Mouse (Mus musculus) CH12.LX (cell line): ENCODE measurements around the gene Atxn7l3. TPM values are rescaled to one million over a fixed set of nuclear protein-coding genes. Genes with fewer than 3 reads are reported as not detected.
A peak's percentile ranks its signal among the peaks of the same experiment; 100 is the strongest.

Source experiments
- DNase-seq: peaks from one replicate; pipeline ENCODE4 v3.0.0-alpha.2; 2013; ENCODE audit errors: extremely low read depth
- H3K27ac ChIP-seq: 2 replicates; pipeline ENCODE4 v1.5.1; 2012; ENCODE audit warnings: low read depth, mild to moderate bottlenecking, control low read depth, moderate library complexity; ENCODE audit not compliant: insufficient read depth
- H3K27me3 ChIP-seq: replicated peaks from 2 replicates; pipeline ENCODE3; 2012; ENCODE audit warnings: inconsistent platforms
- H3K36me3 ChIP-seq, 2 experiments: replicated peaks in 1 of 2; 2 replicates each; pipeline versions ENCODE3 to v1.6.1; 2012; ENCODE audit warnings: inconsistent platforms in 1 of 2, low read length in 1 of 2, mild to moderate bottlenecking in 1 of 2, mixed read lengths in 1 of 2, moderate library complexity in 1 of 2; ENCODE audit not compliant: control insufficient read depth in 1 of 2, insufficient read depth in 1 of 2
- H3K4me1 ChIP-seq, 2 experiments: 2 replicates each; pipeline ENCODE4 v1.6.1; 2012; ENCODE audit warnings: inconsistent platforms in 1 of 2, moderate library complexity in 1 of 2; ENCODE audit not compliant: insufficient read depth in 2 of 2, control insufficient read depth in 1 of 2
- H3K4me2 ChIP-seq: 2 replicates; pipeline ENCODE4 v1.6.1; 2012; ENCODE audit warnings: low read depth, mild to moderate bottlenecking, control low read depth; ENCODE audit not compliant: poor library complexity, insufficient read depth, severe bottlenecking
- H3K4me3 ChIP-seq, 3 experiments: fragments of 150-350 bp in 1 of 3; sonication (generic) in 1 of 3; replicated peaks in 1 of 3; 2 replicates each; pipeline versions ENCODE3 to v1.5.1; 2011 to 2012; ENCODE audit warnings: low read depth in 2 of 3, low read length in 2 of 3, mild to moderate bottlenecking in 2 of 3, moderate library complexity in 2 of 3, control low read depth in 1 of 3, improper control_type of control experiment in 1 of 3, inconsistent platforms in 1 of 3, mixed read lengths in 1 of 3; ENCODE audit not compliant: poor library complexity in 1 of 3
- H3K79me2 ChIP-seq: replicated peaks from 2 replicates; pipeline ENCODE4 v1.6.1; 2012; ENCODE audit warnings: mild to moderate bottlenecking, moderate library complexity; ENCODE audit not compliant: control insufficient read depth, poor library complexity, insufficient read depth, severe bottlenecking; ENCODE audit errors: extremely low read depth
- H3K9ac ChIP-seq: 2 replicates; pipeline ENCODE4 v1.6.1; 2012; ENCODE audit warnings: low read depth, mild to moderate bottlenecking, control low read depth, moderate library complexity; ENCODE audit not compliant: insufficient read depth
- H3K9me3 ChIP-seq: replicated peaks from 2 replicates; pipeline ENCODE3; 2012; ENCODE audit warnings: low read length, inconsistent platforms, mixed read lengths
- BHLHE40 ChIP-seq: IDR thresholded peaks from 2 replicates; pipeline ENCODE4 v1.6.1; 2011; ENCODE audit warnings: mild to moderate bottlenecking, low read depth, low read length, improper control_type of control experiment
- CHD2 ChIP-seq: IDR thresholded peaks from 2 replicates; pipeline ENCODE4 v1.6.1; 2011; ENCODE audit warnings: low read length, improper control_type of control experiment
- E2F4 ChIP-seq: IDR thresholded peaks from 2 replicates; pipeline ENCODE4 v1.6.1; 2011; ENCODE audit warnings: low read depth, low read length, improper control_type of control experiment; ENCODE audit not compliant: insufficient replicate concordance
- ETS1 ChIP-seq: conservative IDR thresholded peaks from 2 replicates; pipeline ENCODE4 v1.6.1; 2012; ENCODE audit warnings: low read depth, mild to moderate bottlenecking, inconsistent platforms, low read length, improper control_type of control experiment, moderate library complexity
- GABPA ChIP-seq: IDR thresholded peaks from 2 replicates; pipeline ENCODE4 v1.6.1; 2012; ENCODE audit warnings: low read depth, low read length, improper control_type of control experiment, inconsistent platforms; ENCODE audit not compliant: insufficient replicate concordance
- HCFC1 ChIP-seq: IDR thresholded peaks from 2 replicates; pipeline ENCODE4 v1.6.1; 2012; ENCODE audit warnings: low read depth, mild to moderate bottlenecking, inconsistent platforms, low read length, improper control_type of control experiment
- JUN ChIP-seq: IDR thresholded peaks from 2 replicates; pipeline ENCODE4 v1.6.1; 2011; ENCODE audit warnings: low read depth, mild to moderate bottlenecking, low read length, improper control_type of control experiment, moderate library complexity; ENCODE audit not compliant: insufficient read depth
- MAX ChIP-seq: IDR thresholded peaks from 2 replicates; pipeline ENCODE4 v1.6.1; 2011; ENCODE audit warnings: low read length, improper control_type of control experiment
- MAZ ChIP-seq: IDR thresholded peaks from 2 replicates; pipeline ENCODE4 v1.6.1; 2012; ENCODE audit warnings: low read depth, mild to moderate bottlenecking, inconsistent platforms, low read length, improper control_type of control experiment, moderate library complexity
- MEF2A ChIP-seq: IDR thresholded peaks from 2 replicates; pipeline ENCODE4 v1.6.1; 2014; ENCODE audit warnings: low read depth, mild to moderate bottlenecking, inconsistent platforms, low read length, improper control_type of control experiment, borderline replicate concordance
- NELFE ChIP-seq: IDR thresholded peaks from 2 replicates; pipeline ENCODE4 v1.6.1; 2011; ENCODE audit warnings: low read depth, low read length, improper control_type of control experiment
- POLR2A ChIP-seq: IDR thresholded peaks from 2 replicates; pipeline ENCODE4 v1.6.1; 2011; ENCODE audit warnings: low read depth, mild to moderate bottlenecking, improper control_type of control experiment, low read length
- POLR2AphosphoS2 ChIP-seq: IDR thresholded peaks from 2 replicates; pipeline ENCODE4 v1.6.1; 2011; ENCODE audit warnings: low read depth, low read length, improper control_type of control experiment
- SMC3 ChIP-seq: IDR thresholded peaks from 2 replicates; pipeline ENCODE4 v1.6.1; 2011; ENCODE audit warnings: low read depth, low read length, improper control_type of control experiment
- UBTF ChIP-seq: IDR thresholded peaks from 2 replicates; pipeline ENCODE4 v1.6.1; 2012; ENCODE audit warnings: low read depth, mild to moderate bottlenecking, inconsistent platforms, low read length, improper control_type of control experiment, moderate library complexity
- dilution Hi-C: fragments of 300-500 bp; cut with MboI; formaldehyde crosslinking; loops from 2 replicates; pipeline ENCODE4 v1.14.3; 2020; ENCODE audit warnings: low sequenced_read_pairs; ENCODE audit not compliant: extremely low pct_unique_long_range_greater_than_20kb, extremely low pct_ligation_motif_present
- in situ Hi-C: fragments of 300-500 bp; cut with MboI; formaldehyde crosslinking; loops from 3 replicates; pipeline ENCODE4 v1.14.3; 2019; ENCODE audit warnings: low sequenced_read_pairs, low pct_ligation_motif_present, low pct_unique_long_range_greater_than_20kb, mixed read lengths
- polyA plus RNA-seq: library from polyadenylated mRNA; unstranded; fragments of >175 nt; gene quantifications from 2 replicates; pipeline ENCODE4 v1.2.1, GENCODE M21; 2012; ENCODE audit warnings: low read depth; ENCODE audit not compliant: insufficient read length
- total RNA-seq, 2 experiments: library from RNA; depleted of rRNA; stranded (reverse); fragments of 300-350 nt in 1 of 2; fragments of >200 nt in 1 of 2; gene quantifications; 2 replicates each; pipeline ENCODE4 v1.2.3; 2012 to 2014

Atxn7l3 gene
- total and polyA plus RNA-seq, 3 experiments: 40.7 to 59.0 (median 46.6) TPM

GRCm38 (mm10) chr11:102288913-102289312 is 7.5 kb downstream of the Atxn7l3 start:
- DNase-seq: no peak
- no peak for TF ChIP-seq GABPA
- no peak for TF ChIP-seq HCFC1
- TF ChIP-seq SMC3: no peak
- no peak for TF ChIP-seq MAX
- Histone ChIP-seq H3K4me3 (no peak overlapping the region), H3K36me3 (peaks cover 58 to 77% of the 10 kb centered on the region in 2 experiments), H3K27me3 (no peaks in the 10 kb centered on the region), H3K9ac (no peak overlapping the region), H3K27ac (no peak overlapping the region), H3K9me3 (no peaks in the 10 kb centered on the region), H3K4me1 (peaks cover 16 to 50% of the 10 kb centered on the region in 2 experiments), H3K79me2 (no peaks in the 10 kb centered on the region; the same call in 1 of the 2 replicates), H3K4me2 (no peak overlapping the region)
- in situ Hi-C loops (no loop called here), dilution Hi-C loops (no loop called here)

GRCm38 (mm10) chr11:102288027-102288804 is 8.2 kb downstream of the Atxn7l3 start:
- in situ Hi-C loops (no loop called here), dilution Hi-C loops (no loop called here)
- H3K79me2 ChIP-seq: no peaks in the 10 kb centered on the region; the same call in 1 of the 2 replicates
- no peaks in the 10 kb centered on the region for H3K9me3 ChIP-seq
- no peak overlapping the region for H3K4me3 ChIP-seq
- TF ChIP-seq ETS1 (no peak), UBTF (no peak), MEF2A (no peak), NELFE (no peak), POLR2AphosphoS2 (peak; percentile 29; the same call in 1 of the 2 replicates), POLR2A (0 out of 2 replicates have a peak, but pooled peaks have one; percentile 20), JUN (no peak), MAZ (no peak), BHLHE40 (no peak)
- no peak overlapping the region for H3K27ac ChIP-seq
- H3K36me3 ChIP-seq: peaks cover 55 to 71% of the 10 kb centered on the region in 2 experiments
- H3K9ac ChIP-seq: no peak overlapping the region
- no peaks in the 10 kb centered on the region for H3K27me3 ChIP-seq
- DNase-seq: no peak
- peaks cover 16 to 45% of the 10 kb centered on the region in 2 experiments for H3K4me1 ChIP-seq
- no peak overlapping the region for H3K4me2 ChIP-seq

DNA sequence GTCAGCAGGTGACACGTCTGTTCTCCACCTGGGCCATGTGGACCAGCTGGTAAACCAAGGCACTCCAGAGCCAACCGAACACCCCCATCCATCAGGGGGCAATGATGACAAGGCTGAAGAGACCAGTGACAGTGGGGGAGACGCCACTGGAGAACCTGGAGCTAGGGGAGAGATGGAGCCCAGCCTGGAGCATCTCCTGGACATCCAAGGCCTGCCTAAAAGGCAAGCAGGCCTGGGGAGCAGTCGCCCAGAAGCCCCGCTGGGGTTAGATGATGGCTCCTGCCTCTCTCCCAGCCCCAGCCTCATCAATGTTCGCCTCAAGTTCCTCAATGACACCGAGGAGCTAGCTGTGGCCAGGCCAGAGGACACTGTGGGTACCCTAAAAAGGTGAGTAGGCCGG is 8.9 kb downstream of the Atxn7l3 start:
- no peak overlapping the region for H3K27ac ChIP-seq
- no peak for TF ChIP-seq E2F4
- no peak for TF ChIP-seq CHD2
- no peak for TF ChIP-seq POLR2A
- TF ChIP-seq NELFE: no peak
- no peak for TF ChIP-seq HCFC1
- TF ChIP-seq, all 38 proteins: peak for 0
- no peak for DNase-seq
- in situ Hi-C loops (no loop called here), dilution Hi-C loops (no loop called here)
- Histone ChIP-seq H3K9me3 (no peaks in the 10 kb centered on the region), H3K4me3 (no peak overlapping the region), H3K79me2 (no peaks in the 10 kb centered on the region; the same call in 1 of the 2 replicates), H3K27me3 (no peaks in the 10 kb centered on the region), H3K36me3 (peaks cover 48 to 64% of the 10 kb centered on the region in 2 experiments), H3K9ac (no peak overlapping the region), H3K4me1 (peaks cover 16 to 45% of the 10 kb centered on the region in 2 experiments), H3K4me2 (no peak overlapping the region)
